Mouse (Mus musculus): ENCODE results near the gene Paqr7. TPM values are rescaled to one million over a fixed set of nuclear protein-coding genes. Genes with fewer than 3 reads are reported as not detected.
"Not testable (repeated sequence)": the region's sequence is repeated elsewhere in the genome, so short reads cannot be mapped to it uniquely, and the experiment has no call there.

Gene Paqr7
- polyA plus RNA-seq, 1 experiment from 2014 or later: 2.7 TPM

DNA sequence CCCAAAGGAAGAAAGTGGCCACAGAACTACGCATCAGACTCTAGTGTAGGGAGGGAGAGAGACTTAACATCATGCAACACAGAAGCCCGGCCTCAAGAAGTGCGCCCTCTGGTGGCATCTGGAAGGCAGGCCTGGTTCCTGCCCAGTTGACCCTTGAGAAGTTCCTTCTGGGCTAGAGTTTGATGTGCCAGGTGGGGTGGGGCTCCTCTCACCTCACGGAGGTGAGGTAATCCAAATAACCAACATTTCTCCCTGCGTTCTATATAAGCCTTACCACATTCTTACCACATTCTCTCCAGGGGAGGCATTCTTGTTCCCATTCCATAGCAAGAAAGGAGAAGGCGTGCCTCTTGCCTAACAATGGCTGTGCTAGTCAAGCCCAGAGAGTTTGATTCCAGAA is 15.6 kb upstream of the Paqr7 start:
- 26% methylated on average over 6 of the region's 6 CpGs for WGBS

DNA sequence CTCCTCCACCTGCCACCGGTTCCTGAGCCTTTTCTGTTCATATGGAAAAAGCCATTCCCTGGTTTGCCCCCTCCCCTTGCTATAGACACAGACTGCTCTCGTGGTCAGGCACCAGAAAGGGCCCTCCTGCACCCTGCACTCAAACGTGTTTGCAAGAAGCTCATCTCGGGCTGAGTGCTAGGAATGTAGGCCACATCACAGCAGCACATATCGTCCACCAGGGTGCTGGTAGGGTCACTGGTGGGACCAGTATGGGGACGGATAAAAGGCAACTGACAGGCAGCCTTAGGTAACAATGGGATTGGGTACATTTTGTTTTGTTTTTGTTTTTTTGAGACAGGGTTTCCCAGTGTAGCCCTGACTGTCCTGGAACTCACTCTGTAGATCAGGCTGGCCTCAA is 15.2 kb upstream of the Paqr7 start:
- no peak overlapping the region for H3K4me3 ChIP-seq
- DNase-seq (ENCODE audit: extremely low spot score, low spot score): no peak
- H3K27me3 ChIP-seq (ENCODE audit: poor library complexity, severe bottlenecking): no peaks in the 10 kb centered on the region
- H3K9me3 ChIP-seq: no peaks in the 10 kb centered on the region
- H3K27ac ChIP-seq: no peak overlapping the region
- peaks cover 15% of the 10 kb centered on the region for H3K36me3 ChIP-seq (replicated peaks)
- 64% methylated on average over 6 of the region's 6 CpGs for WGBS
- H3K4me1 ChIP-seq: peaks cover 8% of the 10 kb centered on the region; the same call in 1 of the 2 replicates

More for the DNA sequence above, 15.6 kb upstream of the Paqr7 start:
- H3K27ac ChIP-seq: no peak overlapping the region
- no peaks in the 10 kb centered on the region for H3K27me3 ChIP-seq (ENCODE audit: poor library complexity, severe bottlenecking)
- H3K36me3 ChIP-seq (replicated peaks): peaks cover 19% of the 10 kb centered on the region
- H3K4me1 ChIP-seq: peaks cover 8% of the 10 kb centered on the region; the same call in 1 of the 2 replicates
- H3K9me3 ChIP-seq: no peaks in the 10 kb centered on the region
- peak; percentile 76 for DNase-seq (ENCODE audit: extremely low spot score, low spot score)
- no peak overlapping the region for H3K4me3 ChIP-seq

- no peak for DNase-seq (ENCODE audit: extremely low spot score, low spot score)
- Histone ChIP-seq H3K36me3 (replicated peaks) (peaks cover 3% of the 10 kb centered on the region), H3K27ac (no peak overlapping the region), H3K4me1 (peaks cover 8% of the 10 kb centered on the region; the same call in 1 of the 2 replicates), H3K9me3 (no peaks in the 10 kb centered on the region), H3K4me3 (no peak overlapping the region), H3K27me3 (ENCODE audit: poor library complexity, severe bottlenecking) (no peaks in the 10 kb centered on the region)
- 85% methylated on average over 8 of the region's 8 CpGs for WGBS
Measured at GRCm38 (mm10) chr4:134482442-134482841, 14.1 kb upstream of the Paqr7 start.

DNA sequence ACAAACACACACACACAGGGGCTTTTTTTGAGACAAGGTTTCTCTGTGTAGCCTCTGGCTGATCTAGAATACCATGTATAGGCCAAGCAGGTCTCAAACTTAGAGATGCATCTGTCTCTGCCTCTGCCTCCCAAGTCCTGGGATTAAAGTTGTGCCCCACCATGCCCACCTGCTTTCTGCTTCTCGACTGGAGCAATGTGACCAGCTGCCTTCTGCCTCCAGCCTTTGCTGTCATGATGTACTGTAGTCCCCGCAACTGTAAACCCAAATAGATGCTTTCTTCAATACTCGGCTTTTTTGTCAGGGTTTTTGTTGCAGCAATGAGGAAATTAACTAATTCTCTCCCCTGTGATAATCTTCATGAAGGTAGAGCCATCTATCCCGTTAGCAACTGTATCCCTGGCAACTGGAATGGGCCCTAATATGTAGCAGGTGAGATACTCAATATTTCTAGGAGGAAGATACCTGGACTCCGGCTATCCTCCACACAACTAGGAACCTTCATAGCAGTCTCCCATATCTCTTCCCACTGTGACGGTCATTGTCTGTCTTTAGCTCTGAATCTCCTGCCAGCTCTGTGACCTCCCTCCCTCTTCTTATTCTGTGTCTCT is 13.3 kb upstream of the Paqr7 start:
- Histone ChIP-seq H3K4me1 (peaks cover 6% of the 10 kb centered on the region; the same call in 1 of the 2 replicates), H3K4me3 (no peak overlapping the region), H3K27ac (no peak overlapping the region), H3K27me3 (ENCODE audit: poor library complexity, severe bottlenecking) (no peaks in the 10 kb centered on the region), H3K9me3 (no peaks in the 10 kb centered on the region), H3K36me3 (replicated peaks) (no peaks in the 10 kb centered on the region)
- no peak for DNase-seq (ENCODE audit: extremely low spot score, low spot score)
- 76% methylated on average over 6 of the region's 6 CpGs for WGBS

DNA sequence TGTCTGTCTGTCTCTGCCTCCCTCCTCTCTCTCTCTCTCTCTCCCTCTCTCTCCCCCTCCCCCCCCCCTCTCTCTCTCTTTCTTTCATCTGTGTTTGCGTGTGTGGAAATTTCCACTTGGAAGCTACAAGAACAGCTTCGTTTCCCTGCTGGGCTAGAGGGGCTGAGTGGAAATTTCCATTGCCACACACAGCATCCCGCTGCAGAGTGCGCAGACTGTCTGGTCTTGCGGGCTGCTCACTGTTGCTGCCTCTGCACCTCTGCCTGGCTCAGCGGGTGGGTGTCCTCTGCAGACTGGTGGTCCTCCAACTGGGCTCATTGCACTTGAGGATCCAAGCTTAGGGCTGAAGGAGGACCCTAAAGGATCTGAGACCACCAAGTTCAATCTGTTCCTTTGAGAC is 12.8 kb upstream of the Paqr7 start:
- no peaks in the 10 kb centered on the region for H3K36me3 ChIP-seq (replicated peaks)
- H3K27ac ChIP-seq: no peak overlapping the region
- DNase-seq (ENCODE audit: extremely low spot score, low spot score): no peak
- no peaks in the 10 kb centered on the region for H3K9me3 ChIP-seq
- H3K4me3 ChIP-seq: no peak overlapping the region
- WGBS: 74% methylated on average over 6 of the region's 6 CpGs
- H3K4me1 ChIP-seq: peaks cover 4% of the 10 kb centered on the region; the same call in 1 of the 2 replicates
- H3K27me3 ChIP-seq (ENCODE audit: poor library complexity, severe bottlenecking): no peaks in the 10 kb centered on the region

GRCm38 (mm10) chr4:134484231-134484630 is 12.3 kb upstream of the Paqr7 start:
- DNase-seq (ENCODE audit: extremely low spot score, low spot score): no peak
- Histone ChIP-seq H3K36me3 (replicated peaks) (no peaks in the 10 kb centered on the region), H3K27me3 (ENCODE audit: poor library complexity, severe bottlenecking) (no peaks in the 10 kb centered on the region), H3K4me1 (peaks cover 4% of the 10 kb centered on the region; the same call in 1 of the 2 replicates), H3K27ac (no peak overlapping the region), H3K9me3 (no peaks in the 10 kb centered on the region), H3K4me3 (no peak overlapping the region)
- WGBS: 90% methylated on average over 10 of the region's 10 CpGs

DNA sequence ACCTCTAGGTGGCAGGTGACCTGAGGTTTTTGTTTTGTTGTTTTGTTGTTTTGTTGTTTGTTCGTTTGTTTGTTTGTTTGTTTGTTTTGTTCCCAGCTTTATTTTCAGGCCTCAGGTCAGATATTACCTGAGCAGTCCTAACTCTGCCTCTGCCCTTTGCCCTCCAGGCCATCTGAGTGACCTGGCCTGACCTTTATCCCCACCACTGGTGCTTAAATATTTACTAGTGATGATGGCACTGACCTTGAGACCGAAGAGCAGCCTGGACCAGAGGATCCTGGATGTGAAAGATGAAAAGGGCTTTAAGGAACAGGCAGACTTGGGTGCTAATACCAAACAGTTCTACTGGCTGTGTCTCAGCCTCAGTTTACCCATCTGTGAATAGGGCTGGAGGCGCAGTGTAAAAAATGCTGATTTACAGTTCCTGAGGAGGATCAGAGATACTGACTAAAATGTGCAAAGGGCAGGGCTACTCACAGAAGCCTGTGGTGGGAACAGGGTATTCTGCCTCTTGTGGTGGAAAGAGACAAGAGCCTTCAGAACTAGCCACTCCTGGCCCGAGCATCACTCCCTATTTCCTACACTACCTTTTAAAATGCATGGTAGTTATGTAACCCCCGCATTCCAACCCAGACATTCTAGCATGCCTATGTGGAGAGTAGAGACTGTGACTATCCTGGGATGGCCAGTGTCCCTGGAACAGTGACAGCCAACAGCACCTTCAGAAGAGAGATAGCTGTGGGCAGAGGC is 11.2 kb upstream of the Paqr7 start:
- Histone ChIP-seq H3K4me1 (peaks cover 4% of the 10 kb centered on the region; the same call in 1 of the 2 replicates), H3K9me3 (no peaks in the 10 kb centered on the region), H3K27ac (no peak overlapping the region), H3K36me3 (replicated peaks) (no peaks in the 10 kb centered on the region), H3K27me3 (ENCODE audit: poor library complexity, severe bottlenecking) (no peaks in the 10 kb centered on the region), H3K4me3 (no peak overlapping the region)
- 93% methylated on average over 5 of the region's 5 CpGs for WGBS
- no peak for DNase-seq (ENCODE audit: extremely low spot score, low spot score)

DNA sequence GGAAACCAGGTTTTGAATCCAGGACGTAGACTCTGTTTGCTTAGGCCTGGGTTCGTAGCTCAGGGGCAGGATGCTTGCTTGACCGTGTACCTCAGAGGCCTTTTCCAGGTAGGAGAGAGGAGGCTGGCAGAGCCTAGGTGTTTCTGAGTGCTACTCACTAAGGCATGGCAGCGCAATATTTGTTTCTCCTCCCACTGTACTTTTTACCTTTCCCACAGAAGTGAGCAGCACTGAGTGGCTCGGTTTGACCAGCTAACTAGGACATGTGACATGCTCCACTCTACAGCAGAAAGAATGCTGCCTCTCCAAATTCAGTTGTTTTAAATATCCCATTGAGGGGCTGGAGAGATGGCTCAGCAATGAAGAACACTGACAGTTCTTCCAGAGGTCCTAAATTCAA is 8.3 kb upstream of the Paqr7 start:
- Histone ChIP-seq H3K4me3 (no peak overlapping the region), H3K27ac (no peak overlapping the region), H3K36me3 (replicated peaks) (no peaks in the 10 kb centered on the region), H3K27me3 (ENCODE audit: poor library complexity, severe bottlenecking) (no peaks in the 10 kb centered on the region), H3K4me1 (peaks cover 4% of the 10 kb centered on the region; the same call in 1 of the 2 replicates), H3K9me3 (no peaks in the 10 kb centered on the region)
- 93% methylated on average over 5 of the region's 5 CpGs for WGBS
- no peak for DNase-seq (ENCODE audit: extremely low spot score, low spot score)

DNA sequence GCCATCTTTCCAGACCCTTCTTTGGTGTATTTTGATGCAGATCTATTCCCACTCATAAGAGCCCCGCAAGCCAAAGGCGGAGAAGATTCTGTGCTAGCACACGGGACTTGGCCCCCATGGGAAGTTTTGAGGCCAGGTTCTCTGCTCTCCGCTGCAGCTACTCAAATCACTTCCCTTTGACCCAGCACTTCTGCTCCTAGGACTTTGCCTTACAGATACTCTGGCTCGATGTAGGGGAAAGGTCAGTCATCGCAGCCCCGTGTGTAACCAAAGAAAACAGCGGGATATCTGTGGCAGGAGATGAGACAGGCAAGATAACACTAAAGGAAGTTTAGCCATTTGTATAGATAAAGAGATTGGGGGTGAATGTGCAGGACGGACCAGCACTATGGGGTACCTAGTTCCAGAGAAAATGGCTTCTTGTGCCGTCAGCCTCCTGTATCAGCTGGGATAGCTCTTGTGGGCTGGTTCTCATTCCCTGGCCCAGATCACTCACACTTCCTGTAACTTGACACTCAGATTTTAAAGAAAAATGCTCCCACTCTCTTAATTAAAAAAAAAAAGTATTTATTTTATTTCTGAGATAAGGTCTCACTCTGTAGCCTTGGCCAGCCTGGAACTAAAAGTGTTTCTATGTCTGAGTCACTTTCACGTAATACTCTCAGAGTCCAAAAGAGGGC is 6.4 kb upstream of the Paqr7 start:
- Histone ChIP-seq H3K36me3 (replicated peaks) (no peaks in the 10 kb centered on the region), H3K4me1 (peaks cover 7% of the 10 kb centered on the region), H3K27me3 (ENCODE audit: poor library complexity, severe bottlenecking) (no peaks in the 10 kb centered on the region), H3K4me3 (no peak overlapping the region), H3K9me3 (no peaks in the 10 kb centered on the region), H3K27ac (no peak overlapping the region)
- WGBS: 89% methylated on average over 11 of the region's 11 CpGs
- DNase-seq (ENCODE audit: extremely low spot score, low spot score): no peak

DNA sequence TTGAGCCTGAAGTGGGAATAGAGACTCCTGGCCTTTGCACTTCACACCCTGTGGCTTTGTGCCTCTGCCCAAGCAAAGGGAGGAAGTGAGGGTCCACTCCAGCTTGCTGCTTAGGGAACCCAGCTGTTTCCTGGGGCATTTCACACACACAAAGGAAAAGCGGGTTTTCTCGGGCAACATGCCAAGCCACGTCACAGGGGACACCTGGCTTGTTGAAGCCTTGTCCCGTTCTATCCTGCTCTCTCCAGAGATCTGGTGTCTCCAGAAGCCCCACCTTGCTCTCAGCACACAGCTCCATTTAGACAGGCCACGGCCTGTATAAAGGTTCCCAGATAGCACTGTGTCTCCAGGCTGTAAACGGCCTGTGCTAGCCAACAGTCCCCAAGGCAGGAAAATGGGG is 4.8 kb upstream of the Paqr7 start:
- H3K27me3 ChIP-seq (ENCODE audit: poor library complexity, severe bottlenecking): peaks cover 12% of the 10 kb centered on the region
- H3K27ac ChIP-seq: 0 out of 2 replicates have a peak overlapping the region, but pooled peaks have one; percentile 7
- peaks cover 22% of the 10 kb centered on the region for H3K4me1 ChIP-seq
- no peak for DNase-seq (ENCODE audit: extremely low spot score, low spot score)
- H3K36me3 ChIP-seq (replicated peaks): no peaks in the 10 kb centered on the region
- H3K9me3 ChIP-seq: no peaks in the 10 kb centered on the region
- 92% methylated on average over 6 of the region's 6 CpGs for WGBS
- H3K4me3 ChIP-seq: no peak overlapping the region

GRCm38 (mm10) chr4:134494161-134494560 is 2.3 kb upstream of the Paqr7 start:
- 93% methylated on average over 6 of the region's 6 CpGs for WGBS
- Histone ChIP-seq H3K27me3 (ENCODE audit: poor library complexity, severe bottlenecking) (peaks cover 32% of the 10 kb centered on the region), H3K4me1 (peaks cover 33% of the 10 kb centered on the region)
- not testable (repeated sequence) for H3K36me3 ChIP-seq (replicated peaks); DNase-seq (ENCODE audit: extremely low spot score, low spot score); H3K9me3 ChIP-seq; H3K27ac ChIP-seq; H3K4me3 ChIP-seq

DNA sequence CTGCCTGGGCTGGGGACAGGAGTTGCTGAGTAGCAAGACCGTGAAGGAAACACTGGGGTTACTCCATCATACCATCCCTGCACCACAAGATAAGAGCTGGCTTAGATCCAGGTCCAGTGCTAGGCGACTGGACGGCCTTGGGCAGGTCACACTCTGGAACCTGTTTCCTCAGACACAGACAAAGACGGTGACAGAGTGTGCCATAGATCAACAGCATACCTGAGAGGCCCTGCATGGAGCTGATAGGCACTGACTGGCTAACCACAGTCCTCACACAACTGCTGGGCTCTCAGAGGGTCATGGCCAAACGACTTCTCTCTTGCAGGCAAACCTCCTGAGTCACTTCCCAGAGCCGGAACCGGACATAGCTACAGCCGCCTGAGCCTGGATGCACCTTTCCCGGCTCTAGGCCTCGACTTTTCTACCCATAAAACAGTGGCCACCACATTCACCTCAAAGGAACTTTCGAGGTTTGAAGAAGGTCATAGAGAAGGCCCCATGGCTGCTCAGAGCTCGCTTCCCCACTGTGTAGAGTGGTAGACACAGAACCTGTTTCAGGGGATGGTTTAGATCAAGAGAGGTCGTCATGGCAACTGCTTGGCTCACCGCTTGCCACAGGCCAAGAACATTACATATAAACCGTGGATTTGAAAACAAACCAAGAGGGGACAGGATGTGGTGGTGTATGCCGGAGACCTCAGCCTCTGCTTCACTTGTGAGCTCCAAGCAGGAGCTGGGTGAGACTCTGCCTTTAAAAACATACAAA is 1.5 kb upstream of the Paqr7 start:
- Histone ChIP-seq H3K27ac (peak overlapping the region; percentile 12; the same call in 1 of the 2 replicates), H3K36me3 (replicated peaks) (no peaks in the 10 kb centered on the region), H3K4me1 (peaks cover 33% of the 10 kb centered on the region), H3K27me3 (ENCODE audit: poor library complexity, severe bottlenecking) (peaks cover 32% of the 10 kb centered on the region), H3K4me3 (no peak overlapping the region), H3K9me3 (no peaks in the 10 kb centered on the region)
- DNase-seq (ENCODE audit: extremely low spot score, low spot score): no peak
- WGBS: 79% methylated on average over 16 of the region's 16 CpGs

All from forebrain, embryonic 10.5 days (tissue).